Mouse (Mus musculus) stomach, embryonic 15.5 days (tissue): Measurements from ENCODE around the gene Esrra. TPM values are rescaled to one million over a fixed set of nuclear protein-coding genes. Genes with fewer than 3 reads are reported as not detected.
"Not testable (repeated sequence)": the region's sequence is repeated elsewhere in the genome, so short reads cannot be mapped to it uniquely, and the experiment has no call there.

Source experiments
- ATAC-seq: fragments of 200-750 bp; cut with Nextera tagmentation; 2 replicates; pipeline ENCODE4 v1.8.0; 2017; ENCODE audit warnings: low read depth, moderate number of reproducible peaks, moderate TSS enrichment; ENCODE audit not compliant: insufficient read depth, low FRiP score
- H3K27ac ChIP-seq: fragments of 300-500 bp; sonication (generic); 2 replicates; pipeline ENCODE4 v1.5.1; 2015; ENCODE audit warnings: mild to moderate bottlenecking, inconsistent platforms
- H3K27me3 ChIP-seq: fragments of 300-500 bp; sonication (generic); replicated peaks from 2 replicates; pipeline ENCODE4 v1.6.1; 2015; ENCODE audit warnings: inconsistent platforms
- H3K36me3 ChIP-seq: fragments of 300-500 bp; sonication (generic); 2 replicates; pipeline ENCODE4 v1.6.1; 2015; ENCODE audit warnings: inconsistent platforms
- H3K4me1 ChIP-seq: fragments of 300-500 bp; sonication (generic); 2 replicates; pipeline ENCODE4 v1.6.1; 2015; ENCODE audit warnings: inconsistent platforms
- H3K4me2 ChIP-seq: fragments of 300-500 bp; sonication (generic); 2 replicates; pipeline ENCODE4 v1.6.1; 2015; ENCODE audit warnings: mild to moderate bottlenecking, inconsistent platforms
- H3K4me3 ChIP-seq: fragments of 300-500 bp; sonication (generic); replicated peaks from 2 replicates; pipeline ENCODE4 v1.5.1; 2015; ENCODE audit warnings: inconsistent platforms
- H3K9ac ChIP-seq: fragments of 300-500 bp; sonication (generic); 2 replicates; pipeline ENCODE4 v1.6.1; 2015; ENCODE audit warnings: inconsistent platforms
- H3K9me3 ChIP-seq: fragments of 300-500 bp; sonication (generic); 2 replicates; pipeline ENCODE4 v1.6.1; 2016; ENCODE audit warnings: inconsistent platforms
- WGBS: fragments of 180-500 bp; shearing (Covaris S2); methylation state at CpG from one replicate; pipeline ENCODE4 v1.1.7; 2015; 5-methylcytosine and 5-hydroxymethylcytosine counted together
- polyA plus RNA-seq: library from polyadenylated mRNA; unstranded; fragments of >200 nt; fragmentation: Nextera tagmentation; extraction: Ambion mirVana; gene quantifications from 2 replicates; pipeline ENCODE4 v1.2.1, GENCODE M21; 2015

Esrra gene
- polyA plus RNA-seq, 1 experiment from 2014 or later: 17.1 TPM

- Histone ChIP-seq H3K9me3 (no peaks in the 10 kb centered on the region), H3K27ac (no peak overlapping the region), H3K4me1 (peaks cover 13% of the 10 kb centered on the region), H3K4me3 (no peak overlapping the region), H3K4me2 (no peak overlapping the region), H3K27me3 (no peaks in the 10 kb centered on the region), H3K9ac (no peak overlapping the region), H3K36me3 (peaks cover 17% of the 10 kb centered on the region; the same call in 1 of the 2 replicates)
- ATAC-seq: no peak
- WGBS: 89% methylated on average over 11 of the region's 11 CpGs
Measured at GRCm38 (mm10) chr19:6905498-6906159, 16.0 kb downstream of the Esrra start.

- Histone ChIP-seq H3K27ac (no peak overlapping the region), H3K4me1 (peaks cover 13% of the 10 kb centered on the region), H3K4me3 (no peak overlapping the region), H3K9me3 (no peaks in the 10 kb centered on the region), H3K27me3 (no peaks in the 10 kb centered on the region), H3K36me3 (peaks cover 17% of the 10 kb centered on the region; the same call in 1 of the 2 replicates), H3K4me2 (no peak overlapping the region), H3K9ac (no peak overlapping the region)
- ATAC-seq: no peak
- 77% methylated on average over 2 of the region's 2 CpGs for WGBS
Measured at GRCm38 (mm10) chr19:6904846-6905245, 16.8 kb downstream of the Esrra start.

GRCm38 (mm10) chr19:6903031-6903430, 18.6 kb downstream of the Esrra start:
- Histone ChIP-seq H3K27ac (no peak overlapping the region), H3K9me3 (no peaks in the 10 kb centered on the region), H3K4me3 (no peak overlapping the region), H3K36me3 (peaks cover 17% of the 10 kb centered on the region; the same call in 1 of the 2 replicates), H3K27me3 (no peaks in the 10 kb centered on the region), H3K4me1 (peaks cover 8% of the 10 kb centered on the region), H3K9ac (no peak overlapping the region), H3K4me2 (no peak overlapping the region)
- ATAC-seq: no peak
- WGBS: 83% methylated on average over 1 of the region's 1 CpGs

- no peak overlapping the region for H3K9ac ChIP-seq
- H3K4me1 ChIP-seq: no peaks in the 10 kb centered on the region
- no peak overlapping the region for H3K4me3 ChIP-seq
- WGBS: 80% methylated on average over 4 of the region's 4 CpGs
- peaks cover 2% of the 10 kb centered on the region; the same call in 1 of the 2 replicates for H3K36me3 ChIP-seq
- no peak overlapping the region for H3K4me2 ChIP-seq
- H3K27ac ChIP-seq: no peak overlapping the region
- H3K9me3 ChIP-seq: no peaks in the 10 kb centered on the region
- H3K27me3 ChIP-seq: no peaks in the 10 kb centered on the region
- ATAC-seq: no peak
Measured at GRCm38 (mm10) chr19:6899641-6900040, 22.0 kb downstream of the Esrra start.

- not testable (repeated sequence) for H3K9me3 ChIP-seq, H3K4me3 ChIP-seq, H3K27ac ChIP-seq, H3K27me3 ChIP-seq, H3K36me3 ChIP-seq, H3K9ac ChIP-seq, H3K4me1 ChIP-seq, ATAC-seq, H3K4me2 ChIP-seq
- WGBS: 83% methylated on average over 18 of the region's 18 CpGs
Measured at GRCm38 (mm10) chr19:6895608-6896305, 25.9 kb downstream of the Esrra start.

GRCm38 (mm10) chr19:6893731-6894451, 27.7 kb downstream of the Esrra start:
- Histone ChIP-seq H3K27me3 (no peaks in the 10 kb centered on the region), H3K9me3 (no peaks in the 10 kb centered on the region), H3K9ac (no peak overlapping the region), H3K27ac (no peak overlapping the region), H3K36me3 (no peaks in the 10 kb centered on the region), H3K4me3 (no peak overlapping the region), H3K4me2 (no peak overlapping the region), H3K4me1 (no peaks in the 10 kb centered on the region)
- no peak for ATAC-seq
- WGBS: 90% methylated on average over 14 of the region's 14 CpGs

GRCm38 (mm10) chr19:6892512-6892911, 29.1 kb downstream of the Esrra start:
- Histone ChIP-seq H3K9me3 (no peaks in the 10 kb centered on the region), H3K4me1 (no peaks in the 10 kb centered on the region), H3K36me3 (no peaks in the 10 kb centered on the region), H3K27ac (no peak overlapping the region), H3K9ac (no peak overlapping the region), H3K4me3 (no peak overlapping the region), H3K4me2 (no peak overlapping the region), H3K27me3 (no peaks in the 10 kb centered on the region)
- ATAC-seq: no peak
- WGBS: 60% methylated on average over 4 of the region's 4 CpGs

GRCm38 (mm10) chr19:6877965-6878364, 43.6 kb downstream of the Esrra start:
- no peak overlapping the region for H3K9ac ChIP-seq
- no peak overlapping the region for H3K27ac ChIP-seq
- no peaks in the 10 kb centered on the region for H3K9me3 ChIP-seq
- H3K36me3 ChIP-seq: no peaks in the 10 kb centered on the region
- 85% methylated on average over 4 of the region's 4 CpGs for WGBS
- no peaks in the 10 kb centered on the region for H3K27me3 ChIP-seq
- H3K4me3 ChIP-seq: no peak overlapping the region
- H3K4me2 ChIP-seq: no peak overlapping the region
- ATAC-seq: no peak
- H3K4me1 ChIP-seq: no peaks in the 10 kb centered on the region

- Histone ChIP-seq H3K4me1 (peaks cover under 1% of the 10 kb centered on the region; the same call in 1 of the 2 replicates), H3K27ac (no peak overlapping the region), H3K4me3 (no peak overlapping the region), H3K9me3 (no peaks in the 10 kb centered on the region), H3K9ac (no peak overlapping the region), H3K4me2 (no peak overlapping the region), H3K36me3 (no peaks in the 10 kb centered on the region), H3K27me3 (no peaks in the 10 kb centered on the region)
- ATAC-seq: no peak
Measured at GRCm38 (mm10) chr19:6876799-6877198, 44.8 kb downstream of the Esrra start.

GRCm38 (mm10) chr19:6875834-6876233, 45.8 kb downstream of the Esrra start:
- no peak overlapping the region for H3K4me2 ChIP-seq
- no peak overlapping the region for H3K27ac ChIP-seq
- WGBS: 80% methylated on average over 6 of the region's 6 CpGs
- no peaks in the 10 kb centered on the region for H3K36me3 ChIP-seq
- no peak overlapping the region for H3K4me3 ChIP-seq
- peaks cover 3% of the 10 kb centered on the region; the same call in 1 of the 2 replicates for H3K4me1 ChIP-seq
- no peak overlapping the region for H3K9ac ChIP-seq
- H3K9me3 ChIP-seq: no peaks in the 10 kb centered on the region
- no peak for ATAC-seq
- H3K27me3 ChIP-seq: no peaks in the 10 kb centered on the region

- Histone ChIP-seq H3K9me3 (no peaks in the 10 kb centered on the region), H3K4me3 (no peak overlapping the region), H3K4me1 (peaks cover 3% of the 10 kb centered on the region; the same call in 1 of the 2 replicates), H3K36me3 (no peaks in the 10 kb centered on the region), H3K9ac (no peak overlapping the region), H3K4me2 (no peak overlapping the region), H3K27me3 (no peaks in the 10 kb centered on the region), H3K27ac (no peak overlapping the region)
- ATAC-seq: no peak
- WGBS: 73% methylated on average over 1 of the region's 1 CpGs
Measured at GRCm38 (mm10) chr19:6874257-6874656, 47.4 kb downstream of the Esrra start.

- Histone ChIP-seq H3K4me3 (no peak overlapping the region), H3K36me3 (no peaks in the 10 kb centered on the region), H3K27me3 (no peaks in the 10 kb centered on the region), H3K9ac (no peak overlapping the region), H3K4me1 (peaks cover 3% of the 10 kb centered on the region; the same call in 1 of the 2 replicates), H3K4me2 (no peak overlapping the region), H3K9me3 (no peaks in the 10 kb centered on the region), H3K27ac (no peak overlapping the region)
- 71% methylated on average over 3 of the region's 3 CpGs for WGBS
- no peak for ATAC-seq
Measured at GRCm38 (mm10) chr19:6872701-6873100, 48.9 kb downstream of the Esrra start.
